Mouse (Mus musculus): ENCODE results near the gene Siglech. TPM values are rescaled to one million over a fixed set of nuclear protein-coding genes. Genes with fewer than 3 reads are reported as not detected.

Siglech gene
- polyA plus RNA-seq, 1 experiment from 2014 or later, result not detected

- H3K9me3 ChIP-seq, result no peaks in the 10 kb centered on the region
- peaks cover 7% of the 10 kb centered on the region for H3K4me1 ChIP-seq
- H3K4me3 ChIP-seq, result no peak overlapping the region
- peaks cover 14% of the 10 kb centered on the region for H3K36me3 ChIP-seq
- no peak for DNase-seq (ENCODE audit: low spot score)
- no peaks in the 10 kb centered on the region for H3K27me3 ChIP-seq (ENCODE audit: insufficient read depth, poor library complexity, severe bottlenecking)
- WGBS, result 79% methylated on average over 3 of the region's 3 CpGs
- H3K27ac ChIP-seq, result no peak overlapping the region
Measured at GRCm38 (mm10) chr7:55792280-55792679, 24.3 kb downstream of the Siglech start.

- Histone ChIP-seq H3K4me3 (peak overlapping the region; percentile 89), H3K36me3 (peaks cover 19% of the 10 kb centered on the region), H3K4me1 (peaks cover 7% of the 10 kb centered on the region), H3K27me3 (ENCODE audit: insufficient read depth, poor library complexity, severe bottlenecking) (no peaks in the 10 kb centered on the region), H3K9me3 (no peaks in the 10 kb centered on the region), H3K27ac (peak overlapping the region; percentile 94)
- 38% methylated on average over 13 of the region's 13 CpGs for WGBS
- DNase-seq (ENCODE audit: low spot score), result no peak
Measured at GRCm38 (mm10) chr7:55793236-55793951, 25.4 kb downstream of the Siglech start.

- Histone ChIP-seq H3K4me3 (peak within 1 kb of the TSS; percentile 89), H3K9me3 (no peaks in the 10 kb centered on the region), H3K4me1 (peaks cover 7% of the 10 kb centered on the region), H3K27me3 (ENCODE audit: insufficient read depth, poor library complexity, severe bottlenecking) (no peaks in the 10 kb centered on the region), H3K36me3 (peaks cover 21% of the 10 kb centered on the region), H3K27ac (peak within 1 kb of the TSS; percentile 94)
- peak; percentile 99 for DNase-seq (ENCODE audit: low spot score)
- WGBS, result under 1% methylated on average over 51 of the region's 51 CpGs
Measured at GRCm38 (mm10) chr7:55793952-55794603, 26.1 kb downstream of the Siglech start, which contains the start of gene Tubgcp5. Gene Tubgcp5 (plus strand): TSS chr7:55794154.

GRCm38 (mm10) chr7:55799981-55800380, 32.0 kb downstream of the Siglech start:
- H3K9me3 ChIP-seq, result no peaks in the 10 kb centered on the region
- no peak overlapping the region for H3K27ac ChIP-seq
- DNase-seq (ENCODE audit: low spot score), result no peak
- no peak overlapping the region for H3K4me3 ChIP-seq
- H3K27me3 ChIP-seq (ENCODE audit: insufficient read depth, poor library complexity, severe bottlenecking), result no peaks in the 10 kb centered on the region
- peaks cover 79% of the 10 kb centered on the region for H3K36me3 ChIP-seq
- WGBS, result 93% methylated on average over 3 of the region's 3 CpGs
- peaks cover 3% of the 10 kb centered on the region for H3K4me1 ChIP-seq

- H3K4me3 ChIP-seq, result no peak overlapping the region
Measured at GRCm38 (mm10) chr7:55809967-55810366, 42.0 kb downstream of the Siglech start.

GRCm38 (mm10) chr7:55824468-55824867, 56.5 kb downstream of the Siglech start:
- no peak for DNase-seq (ENCODE audit: low spot score)

More at GRCm38 (mm10) chr7:55809967-55810366, 42.0 kb downstream of the Siglech start:
- peaks cover 88% of the 10 kb centered on the region for H3K36me3 ChIP-seq
- DNase-seq (ENCODE audit: low spot score), result no peak
- no peak overlapping the region for H3K27ac ChIP-seq
- 83% methylated on average over 2 of the region's 2 CpGs for WGBS
- no peaks in the 10 kb centered on the region for H3K9me3 ChIP-seq
- H3K27me3 ChIP-seq (ENCODE audit: insufficient read depth, poor library complexity, severe bottlenecking), result no peaks in the 10 kb centered on the region
- H3K4me1 ChIP-seq, result no peaks in the 10 kb centered on the region

GRCm38 (mm10) chr7:55827551-55827950, 59.6 kb downstream of the Siglech start:
- H3K36me3 ChIP-seq, result peaks cover 77% of the 10 kb centered on the region
- H3K4me1 ChIP-seq, result no peaks in the 10 kb centered on the region
- WGBS, result 87% methylated on average over 9 of the region's 9 CpGs
- no peaks in the 10 kb centered on the region for H3K9me3 ChIP-seq
- no peak overlapping the region for H3K4me3 ChIP-seq
- DNase-seq (ENCODE audit: low spot score), result no peak
- no peak overlapping the region for H3K27ac ChIP-seq
- H3K27me3 ChIP-seq (ENCODE audit: insufficient read depth, poor library complexity, severe bottlenecking), result no peaks in the 10 kb centered on the region

More at GRCm38 (mm10) chr7:55824468-55824867, 56.5 kb downstream of the Siglech start:
- no peaks in the 10 kb centered on the region for H3K27me3 ChIP-seq (ENCODE audit: insufficient read depth, poor library complexity, severe bottlenecking)
- H3K27ac ChIP-seq, result no peak overlapping the region
- no peaks in the 10 kb centered on the region for H3K9me3 ChIP-seq
- H3K4me1 ChIP-seq, result no peaks in the 10 kb centered on the region
- H3K36me3 ChIP-seq, result peaks cover 91% of the 10 kb centered on the region
- no peak overlapping the region for H3K4me3 ChIP-seq
- WGBS, result 89% methylated on average over 5 of the region's 5 CpGs

Other genes with a start within 250 kb of the Siglech start
- 24.9 and 26.7 TPM in 2 replicates for gene Tubgcp5, start 26.0 kb downstream of the Siglech start, polyA plus RNA-seq (2016; fragmentation: Nextera tagmentation; extraction: Ambion mirVana)
- gene Cyfip1, start 73.6 kb downstream of the Siglech start, polyA plus RNA-seq (2016; fragmentation: Nextera tagmentation; extraction: Ambion mirVana), result 63.7 and 68.4 TPM in 2 replicates
- 41.3 and 45.2 TPM in 2 replicates for gene Nipa2, start 194.3 kb downstream of the Siglech start, polyA plus RNA-seq (2016; fragmentation: Nextera tagmentation; extraction: Ambion mirVana)

All from heart, embryonic 10.5 days (tissue).